Mouse (Mus musculus) testis, adult 2 months (tissue): Measurements from ENCODE around the gene Anp32a.

Source experiments
- CTCF ChIP-seq: fragments of 200-500 bp; IDR thresholded peaks from 2 replicates; pipeline ENCODE4 v1.5.1; 2012; ENCODE audit warnings: low read depth, mild to moderate bottlenecking, inconsistent platforms, low read length, moderate library complexity; ENCODE audit not compliant: control insufficient read depth, insufficient read depth, insufficient replicate concordance
- POLR2A ChIP-seq: fragments of 200-500 bp; IDR thresholded peaks from 2 replicates; pipeline ENCODE4 v1.6.1; 2012; ENCODE audit warnings: low read depth, mild to moderate bottlenecking, inconsistent platforms, low read length, moderate library complexity; ENCODE audit not compliant: control insufficient read depth

DNA sequence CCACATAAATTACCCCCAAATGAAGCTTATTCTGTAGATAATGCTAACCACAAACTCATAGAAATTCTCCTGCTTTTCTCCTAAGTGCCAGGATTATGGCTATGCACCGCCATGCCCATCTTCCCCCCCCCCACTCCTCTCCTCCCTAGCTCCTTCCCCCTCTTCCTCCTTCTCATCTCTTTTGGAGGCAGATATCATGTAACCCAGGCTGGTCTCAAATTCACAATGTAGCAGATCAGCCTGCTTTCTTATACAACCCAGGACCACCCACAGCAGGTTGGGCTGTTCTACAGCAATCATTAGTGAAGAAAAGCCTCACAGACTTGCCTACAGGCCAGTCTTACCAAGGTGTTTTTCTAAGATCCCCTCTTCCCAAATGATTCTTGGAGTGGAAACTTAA lies 60.5 kb downstream of the Anp32a start:
- no peak for TF ChIP-seq CTCF
- TF ChIP-seq POLR2A = no peak
